Mouse (Mus musculus) embryonic facial prominence, embryonic 11.5 days (tissue): Measurements from ENCODE around the gene Col5a1. TPM values are rescaled to one million over a fixed set of nuclear protein-coding genes. Genes with fewer than 3 reads are reported as not detected.

Experiments
- ATAC-seq: fragments of 200-750 bp; cut with Nextera tagmentation; replicated peaks from 2 replicates; pipeline ENCODE4 v1.8.0; 2017; ENCODE audit warnings: low read depth; ENCODE audit not compliant: insufficient number of reproducible peaks, low FRiP score, low TSS enrichment
- DNase-seq: peaks from one replicate; pipeline ENCODE4 v3.0.0-alpha.2; 2015; ENCODE audit warnings: low spot score
- H3K27ac ChIP-seq: fragments of 300-500 bp; sonication (generic); replicated peaks from 2 replicates; pipeline ENCODE4 v1.5.1; 2014; ENCODE audit warnings: mild to moderate bottlenecking, low read depth, low read length, control low read depth
- H3K27me3 ChIP-seq: fragments of 300-500 bp; sonication (generic); 2 replicates; pipeline ENCODE4 v1.6.1; 2014; ENCODE audit warnings: mild to moderate bottlenecking, low read length, moderate library complexity, mixed read lengths; ENCODE audit not compliant: control insufficient read depth, insufficient read depth
- H3K36me3 ChIP-seq: fragments of 300-500 bp; sonication (generic); replicated peaks from 2 replicates; pipeline ENCODE4 v1.6.1; 2014; ENCODE audit warnings: low read depth, mild to moderate bottlenecking, low read length, moderate library complexity, mixed read lengths; ENCODE audit not compliant: control insufficient read depth, insufficient read depth
- H3K4me1 ChIP-seq: fragments of 300-500 bp; sonication (generic); 2 replicates; pipeline ENCODE4 v1.6.1; 2014; ENCODE audit warnings: low read length, mixed read lengths; ENCODE audit not compliant: control insufficient read depth, insufficient read depth
- H3K4me2 ChIP-seq: fragments of 300-500 bp; sonication (generic); 2 replicates; pipeline ENCODE4 v1.6.1; 2014; ENCODE audit warnings: low read depth, mild to moderate bottlenecking, control low read depth, low read length, moderate library complexity
- H3K4me3 ChIP-seq: fragments of 300-500 bp; sonication (generic); 2 replicates; pipeline ENCODE4 v1.5.1; 2014; ENCODE audit warnings: low read depth, low read length, control low read depth
- H3K9ac ChIP-seq: fragments of 300-500 bp; sonication (generic); replicated peaks from 2 replicates; pipeline ENCODE4 v1.6.1; 2014; ENCODE audit warnings: mild to moderate bottlenecking, control low read depth, low read length
- H3K9me3 ChIP-seq: fragments of 300-500 bp; sonication (generic); replicated peaks from 2 replicates; pipeline ENCODE4 v1.6.1; 2016; ENCODE audit warnings: mild to moderate bottlenecking, low read length, inconsistent platforms, mixed read lengths; ENCODE audit not compliant: control insufficient read depth
- WGBS: fragments of 180-500 bp; shearing (Covaris S2); extraction: QIAGEN DNeasy Blood & Tissue Kit; methylation state at CpG from one replicate; pipeline ENCODE4 v1.1.7; 2014; 5-methylcytosine and 5-hydroxymethylcytosine counted together
- polyA plus RNA-seq: library from polyadenylated mRNA; unstranded; fragments of >200 nt; fragmentation: Nextera tagmentation; extraction: Ambion mirVana; gene quantifications from 2 replicates; pipeline ENCODE4 v1.2.1, GENCODE M21; 2014

Gene Col5a1
- polyA plus RNA-seq, 1 experiment from 2014 or later: 29.0 TPM

- 82% methylated on average over 13 of the region's 13 CpGs for WGBS
- 0 out of 2 replicates have a peak, but pooled peaks cover 1% of the 10 kb centered on the region for H3K36me3 ChIP-seq
- H3K27me3 ChIP-seq: no peaks in the 10 kb centered on the region
- no peaks in the 10 kb centered on the region for H3K9me3 ChIP-seq
- no peak overlapping the region for H3K9ac ChIP-seq
- H3K27ac ChIP-seq: no peak overlapping the region
- ATAC-seq: no peak
- no peak for DNase-seq
- no peak overlapping the region for H3K4me3 ChIP-seq
- H3K4me1 ChIP-seq: no peaks in the 10 kb centered on the region
- H3K4me2 ChIP-seq: no peak overlapping the region
Measured at GRCm38 (mm10) chr2:28034011-28034710, 147.9 kb downstream of the Col5a1 start.

- no peaks in the 10 kb centered on the region for H3K27me3 ChIP-seq
- DNase-seq: no peak
- H3K36me3 ChIP-seq: no peaks in the 10 kb centered on the region
- no peak overlapping the region for H3K27ac ChIP-seq
- H3K9ac ChIP-seq: no peak overlapping the region
- H3K9me3 ChIP-seq: no peaks in the 10 kb centered on the region
- no peak for ATAC-seq
- no peak overlapping the region for H3K4me3 ChIP-seq
- WGBS: 90% methylated on average over 13 of the region's 13 CpGs
- H3K4me2 ChIP-seq: no peak overlapping the region
- H3K4me1 ChIP-seq: no peaks in the 10 kb centered on the region
Measured at GRCm38 (mm10) chr2:28036788-28037187, 150.6 kb downstream of the Col5a1 start.

GRCm38 (mm10) chr2:28037505-28038390 lies 151.5 kb downstream of the Col5a1 start:
- no peak for DNase-seq

GRCm38 (mm10) chr2:28038391-28039096 lies 152.3 kb downstream of the Col5a1 start:
- H3K27ac ChIP-seq: no peak overlapping the region
- no peaks in the 10 kb centered on the region for H3K27me3 ChIP-seq
- WGBS: 90% methylated on average over 14 of the region's 14 CpGs
- H3K36me3 ChIP-seq: no peaks in the 10 kb centered on the region
- H3K4me1 ChIP-seq: no peaks in the 10 kb centered on the region
- DNase-seq (no peak), ATAC-seq (no peak)
- no peak overlapping the region for H3K4me3 ChIP-seq
- no peaks in the 10 kb centered on the region for H3K9me3 ChIP-seq
- no peak overlapping the region for H3K4me2 ChIP-seq
- H3K9ac ChIP-seq: no peak overlapping the region

More at GRCm38 (mm10) chr2:28037505-28038390, 151.5 kb downstream of the Col5a1 start:
- Histone ChIP-seq H3K4me3 (no peak overlapping the region), H3K9me3 (no peaks in the 10 kb centered on the region), H3K4me1 (no peaks in the 10 kb centered on the region), H3K27me3 (no peaks in the 10 kb centered on the region), H3K4me2 (no peak overlapping the region), H3K27ac (no peak overlapping the region), H3K36me3 (no peaks in the 10 kb centered on the region), H3K9ac (no peak overlapping the region)
- ATAC-seq: no peak
- 89% methylated on average over 12 of the region's 12 CpGs for WGBS

- Histone ChIP-seq H3K27ac (no peak overlapping the region), H3K36me3 (no peaks in the 10 kb centered on the region), H3K9ac (no peak overlapping the region), H3K4me1 (no peaks in the 10 kb centered on the region), H3K4me2 (no peak overlapping the region), H3K27me3 (no peaks in the 10 kb centered on the region), H3K4me3 (no peak overlapping the region), H3K9me3 (no peaks in the 10 kb centered on the region)
- no peak for ATAC-seq
- 91% methylated on average over 10 of the region's 10 CpGs for WGBS
- DNase-seq: no peak
Measured at GRCm38 (mm10) chr2:28039647-28040325, 153.6 kb downstream of the Col5a1 start.

- DNase-seq (no peak), ATAC-seq (no peak)
- Histone ChIP-seq H3K36me3 (no peaks in the 10 kb centered on the region), H3K4me3 (no peak overlapping the region), H3K27ac (no peak overlapping the region), H3K27me3 (no peaks in the 10 kb centered on the region), H3K4me1 (no peaks in the 10 kb centered on the region), H3K9me3 (no peaks in the 10 kb centered on the region), H3K9ac (no peak overlapping the region), H3K4me2 (no peak overlapping the region)
- WGBS: 97% methylated on average over 1 of the region's 1 CpGs
Measured at GRCm38 (mm10) chr2:28040466-28040865, 154.2 kb downstream of the Col5a1 start.

- Histone ChIP-seq H3K36me3 (no peaks in the 10 kb centered on the region), H3K4me2 (no peak overlapping the region), H3K4me3 (no peak overlapping the region), H3K9ac (no peak overlapping the region), H3K9me3 (no peaks in the 10 kb centered on the region), H3K27ac (no peak overlapping the region), H3K4me1 (no peaks in the 10 kb centered on the region), H3K27me3 (no peaks in the 10 kb centered on the region)
- WGBS: 86% methylated on average over 9 of the region's 9 CpGs
- no peak for ATAC-seq
- DNase-seq: no peak
Measured at GRCm38 (mm10) chr2:28044920-28045598, 158.8 kb downstream of the Col5a1 start.
